Mouse (Mus musculus) ovary, postnatal 10 days (tissue): ENCODE data around the gene Gm11116.
"Not testable (repeated sequence)": the region's sequence is repeated elsewhere in the genome, so short reads cannot be mapped to it uniquely, and the experiment has no call there.

Experiments used
- DNase-seq: peaks from one replicate; pipeline ENCODE4 v3.0.0; 2022; ENCODE audit warnings: low spot score

Gene Gm11116

DNA sequence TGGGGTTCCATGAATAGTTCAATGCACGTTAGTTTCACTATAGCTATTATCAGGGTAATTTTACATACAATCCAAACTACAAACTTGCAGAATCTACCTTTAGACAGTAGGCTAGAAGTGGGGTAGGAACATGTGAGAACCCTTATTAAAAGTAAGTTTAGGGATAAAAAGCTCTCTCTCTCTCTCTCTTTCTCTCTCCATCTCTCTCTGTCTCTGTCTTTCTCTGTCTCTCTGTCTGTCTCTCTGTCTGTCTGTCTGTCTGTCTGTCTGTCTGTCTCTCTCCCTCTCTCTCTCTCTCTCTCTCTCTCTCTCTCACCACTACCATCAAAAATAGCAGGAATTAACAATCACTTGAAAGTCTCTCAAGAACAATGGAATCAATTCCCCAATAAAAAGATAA, at the start of gene Gm11116:
TSS of gene Gm11116 (minus strand) at position 101 of the 400 bp plus-strand sequence.
- DNase-seq, result no peak

DNA sequence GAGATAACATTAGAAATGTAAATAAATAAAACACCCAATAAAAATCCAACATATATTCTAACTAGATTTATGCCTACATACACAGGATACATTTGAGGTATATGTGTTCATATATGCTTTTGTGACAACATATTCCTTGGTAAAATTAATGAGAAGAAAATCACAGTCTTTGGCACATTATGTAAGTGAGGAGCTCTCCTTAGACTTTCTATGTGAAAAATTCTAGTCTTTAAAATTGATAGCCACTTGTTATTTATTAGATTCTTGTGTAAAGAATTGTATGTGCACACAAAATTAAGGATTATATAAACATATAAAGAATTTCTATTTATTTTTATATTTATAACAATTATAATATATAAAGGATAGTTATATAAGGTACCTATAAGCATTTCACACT, 42.7 kb upstream of the Gm11116 start, which contains the start of gene Gm11115:
TSS of gene Gm11115 (minus strand) at position 101 of the 400 bp plus-strand sequence.
- no peak for DNase-seq

DNA sequence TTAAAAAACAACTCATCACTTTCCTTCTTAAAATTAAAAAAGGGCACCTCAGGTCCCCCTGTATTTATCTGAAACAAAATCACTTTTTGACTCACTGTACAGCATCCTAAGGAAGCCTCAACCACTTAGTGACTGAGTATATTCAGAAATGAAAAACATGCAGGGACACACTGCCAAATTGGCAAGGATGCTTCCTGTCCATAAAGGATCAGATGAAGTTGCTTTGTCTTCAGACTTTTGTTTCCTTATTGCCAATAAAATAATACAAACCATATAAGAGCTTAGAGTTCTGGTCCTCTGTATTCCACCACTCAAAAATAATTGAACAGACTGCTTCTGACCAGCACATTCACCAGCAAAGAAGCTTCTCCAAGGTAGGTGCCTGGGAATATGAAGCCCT, 25.1 kb downstream of the Gm11116 start, which contains the start of gene Smr2:
TSS of gene Smr2 (plus strand) at position 301 of the 400 bp plus-strand sequence.
- DNase-seq, result not testable (repeated sequence)
